Mouse (Mus musculus): ENCODE results near the gene Repin1. TPM values are rescaled to one million over a fixed set of nuclear protein-coding genes. Genes with fewer than 3 reads are reported as not detected.
A peak's percentile ranks its signal among the peaks of the same experiment; 100 is the strongest.
"Not testable (repeated sequence)": the region's sequence is repeated elsewhere in the genome, so short reads cannot be mapped to it uniquely, and the experiment has no call there.

The Repin1 gene
- polyA plus RNA-seq, 1 experiment from 2014 or later: 47.5 TPM

GRCm38 (mm10) chr6:48609512-48609911, 15.8 kb downstream of the Repin1 start:
- H3K27me3 ChIP-seq (ENCODE audit: control insufficient read depth, insufficient read depth, low read length): no peaks in the 10 kb centered on the region

GRCm38 (mm10) chr6:48610657-48611056, 17.0 kb downstream of the Repin1 start:
- ATAC-seq (ENCODE audit: insufficient read depth, low FRiP score, low TSS enrichment) (no peak), DNase-seq (ENCODE audit: low spot score) (no peak)
- Histone ChIP-seq H3K4me2 (ENCODE audit: low read depth) (no peak overlapping the region), H3K9me3 (ENCODE audit: control insufficient read depth, low read length) (no peaks in the 10 kb centered on the region), H3K9ac (ENCODE audit: low read length) (no peak overlapping the region), H3K36me3 (ENCODE audit: control insufficient read depth, insufficient read depth, low read length) (0 out of 2 replicates have a peak, but pooled peaks cover 5% of the 10 kb centered on the region), H3K4me1 (ENCODE audit: control insufficient read depth, insufficient read depth, low read length) (no peaks in the 10 kb centered on the region), H3K27me3 (ENCODE audit: control insufficient read depth, insufficient read depth, low read length) (no peaks in the 10 kb centered on the region), H3K4me3 (ENCODE audit: low read depth, low read length) (no peak overlapping the region), H3K27ac (ENCODE audit: low read depth, low read length) (no peak overlapping the region)
- 82% methylated on average over 3 of the region's 3 CpGs for WGBS

More at GRCm38 (mm10) chr6:48609512-48609911, 15.8 kb downstream of the Repin1 start:
- no peak overlapping the region for H3K4me2 ChIP-seq (ENCODE audit: low read depth)
- DNase-seq (ENCODE audit: low spot score): no peak
- H3K4me1 ChIP-seq (ENCODE audit: control insufficient read depth, insufficient read depth, low read length): no peaks in the 10 kb centered on the region
- H3K9ac ChIP-seq (ENCODE audit: low read length): no peak overlapping the region
- no peaks in the 10 kb centered on the region for H3K9me3 ChIP-seq (ENCODE audit: control insufficient read depth, low read length)
- no peak overlapping the region for H3K27ac ChIP-seq (ENCODE audit: low read depth, low read length)
- H3K36me3 ChIP-seq (ENCODE audit: control insufficient read depth, insufficient read depth, low read length): 0 out of 2 replicates have a peak, but pooled peaks cover 5% of the 10 kb centered on the region
- WGBS: 64% methylated on average over 7 of the region's 7 CpGs
- ATAC-seq (ENCODE audit: insufficient read depth, low FRiP score, low TSS enrichment): no peak
- no peak overlapping the region for H3K4me3 ChIP-seq (ENCODE audit: low read depth, low read length)

- H3K4me3 ChIP-seq (ENCODE audit: low read depth, low read length): no peak overlapping the region
- H3K9ac ChIP-seq (ENCODE audit: low read length): no peak overlapping the region
- H3K9me3 ChIP-seq (ENCODE audit: control insufficient read depth, low read length): no peaks in the 10 kb centered on the region
- no peak overlapping the region for H3K27ac ChIP-seq (ENCODE audit: low read depth, low read length)
- no peaks in the 10 kb centered on the region for H3K4me1 ChIP-seq (ENCODE audit: control insufficient read depth, insufficient read depth, low read length)
- H3K27me3 ChIP-seq (ENCODE audit: control insufficient read depth, insufficient read depth, low read length): no peaks in the 10 kb centered on the region
- DNase-seq (ENCODE audit: low spot score): no peak
- no peak overlapping the region for H3K4me2 ChIP-seq (ENCODE audit: low read depth)
- WGBS: 91% methylated on average over 4 of the region's 4 CpGs
- no peak for ATAC-seq (ENCODE audit: insufficient read depth, low FRiP score, low TSS enrichment)
- H3K36me3 ChIP-seq (ENCODE audit: control insufficient read depth, insufficient read depth, low read length): 0 out of 2 replicates have a peak, but pooled peaks cover 5% of the 10 kb centered on the region
Measured at GRCm38 (mm10) chr6:48613464-48613863, 19.8 kb downstream of the Repin1 start.

GRCm38 (mm10) chr6:48614756-48615155, 21.1 kb downstream of the Repin1 start:
- no peak overlapping the region for H3K27ac ChIP-seq (ENCODE audit: low read depth, low read length)
- H3K4me1 ChIP-seq (ENCODE audit: control insufficient read depth, insufficient read depth, low read length): no peaks in the 10 kb centered on the region
- H3K9me3 ChIP-seq (ENCODE audit: control insufficient read depth, low read length): no peaks in the 10 kb centered on the region
- WGBS: 92% methylated on average over 5 of the region's 5 CpGs
- no peak overlapping the region for H3K4me2 ChIP-seq (ENCODE audit: low read depth)
- H3K4me3 ChIP-seq (ENCODE audit: low read depth, low read length): no peak overlapping the region
- no peaks in the 10 kb centered on the region for H3K27me3 ChIP-seq (ENCODE audit: control insufficient read depth, insufficient read depth, low read length)
- DNase-seq (ENCODE audit: low spot score) (no peak), ATAC-seq (ENCODE audit: insufficient read depth, low FRiP score, low TSS enrichment) (no peak)
- no peak overlapping the region for H3K9ac ChIP-seq (ENCODE audit: low read length)
- peaks cover 5% of the 10 kb centered on the region for H3K36me3 ChIP-seq (ENCODE audit: control insufficient read depth, insufficient read depth, low read length)

- H3K4me2 ChIP-seq (ENCODE audit: low read depth): no peak overlapping the region
- no peak overlapping the region for H3K27ac ChIP-seq (ENCODE audit: low read depth, low read length)
- DNase-seq (ENCODE audit: low spot score): no peak
- H3K27me3 ChIP-seq (ENCODE audit: control insufficient read depth, insufficient read depth, low read length): no peaks in the 10 kb centered on the region
- no peak overlapping the region for H3K9ac ChIP-seq (ENCODE audit: low read length)
- H3K9me3 ChIP-seq (ENCODE audit: control insufficient read depth, low read length): no peaks in the 10 kb centered on the region
- H3K4me1 ChIP-seq (ENCODE audit: control insufficient read depth, insufficient read depth, low read length): no peaks in the 10 kb centered on the region
- no peak overlapping the region for H3K4me3 ChIP-seq (ENCODE audit: low read depth, low read length)
- H3K36me3 ChIP-seq (ENCODE audit: control insufficient read depth, insufficient read depth, low read length): peaks cover 5% of the 10 kb centered on the region
- 92% methylated on average over 30 of the region's 30 CpGs for WGBS
- ATAC-seq (ENCODE audit: insufficient read depth, low FRiP score, low TSS enrichment): no peak
Measured at GRCm38 (mm10) chr6:48620031-48620430, 26.3 kb downstream of the Repin1 start.

GRCm38 (mm10) chr6:48622186-48622843, 28.6 kb downstream of the Repin1 start:
- H3K4me3 ChIP-seq (ENCODE audit: low read depth, low read length); H3K4me2 ChIP-seq (ENCODE audit: low read depth); H3K27me3 ChIP-seq (ENCODE audit: control insufficient read depth, insufficient read depth, low read length); H3K36me3 ChIP-seq (ENCODE audit: control insufficient read depth, insufficient read depth, low read length); H3K4me1 ChIP-seq (ENCODE audit: control insufficient read depth, insufficient read depth, low read length); DNase-seq (ENCODE audit: low spot score); H3K9me3 ChIP-seq (ENCODE audit: control insufficient read depth, low read length); H3K27ac ChIP-seq (ENCODE audit: low read depth, low read length); ATAC-seq (ENCODE audit: insufficient read depth, low FRiP score, low TSS enrichment); H3K9ac ChIP-seq (ENCODE audit: low read length): not testable (repeated sequence)
- WGBS: 89% methylated on average over 8 of the region's 8 CpGs

GRCm38 (mm10) chr6:48623460-48623859, 29.8 kb downstream of the Repin1 start:
- WGBS: 25% methylated on average over 1 of the region's 1 CpGs
- no peak overlapping the region for H3K4me3 ChIP-seq (ENCODE audit: low read depth, low read length)
- H3K27ac ChIP-seq (ENCODE audit: low read depth, low read length): no peak overlapping the region
- no peaks in the 10 kb centered on the region for H3K9me3 ChIP-seq (ENCODE audit: control insufficient read depth, low read length)
- DNase-seq (ENCODE audit: low spot score) (no peak), ATAC-seq (ENCODE audit: insufficient read depth, low FRiP score, low TSS enrichment) (no peak)
- H3K4me2 ChIP-seq (ENCODE audit: low read depth): no peak overlapping the region
- no peak overlapping the region for H3K9ac ChIP-seq (ENCODE audit: low read length)
- H3K27me3 ChIP-seq (ENCODE audit: control insufficient read depth, insufficient read depth, low read length): peaks cover 17% of the 10 kb centered on the region; the same call in 1 of the 2 replicates
- H3K4me1 ChIP-seq (ENCODE audit: control insufficient read depth, insufficient read depth, low read length): peaks cover 5% of the 10 kb centered on the region; the same call in 1 of the 2 replicates
- H3K36me3 ChIP-seq (ENCODE audit: control insufficient read depth, insufficient read depth, low read length): peaks cover 5% of the 10 kb centered on the region

GRCm38 (mm10) chr6:48626464-48626863, 32.8 kb downstream of the Repin1 start, which contains the start of gene AI854703:
AI854703 (plus strand) TSS chr6:48626764.
- Histone ChIP-seq H3K36me3 (ENCODE audit: control insufficient read depth, insufficient read depth, low read length) (no peaks in the 10 kb centered on the region), H3K9me3 (ENCODE audit: control insufficient read depth, low read length) (no peaks in the 10 kb centered on the region), H3K4me1 (ENCODE audit: control insufficient read depth, insufficient read depth, low read length) (peaks cover 9% of the 10 kb centered on the region; the same call in 1 of the 2 replicates), H3K27me3 (ENCODE audit: control insufficient read depth, insufficient read depth, low read length) (peaks cover 29% of the 10 kb centered on the region; the same call in 1 of the 2 replicates), H3K4me3 (ENCODE audit: low read depth, low read length) (peak within 1 kb of the TSS; percentile 41), H3K9ac (ENCODE audit: low read length) (peak within 1 kb of the TSS; percentile 48), H3K27ac (ENCODE audit: low read depth, low read length) (no peak within 1 kb of the TSS), H3K4me2 (ENCODE audit: low read depth) (peak within 1 kb of the TSS; percentile 80)
- DNase-seq (ENCODE audit: low spot score) (no peak), ATAC-seq (ENCODE audit: insufficient read depth, low FRiP score, low TSS enrichment) (no peak)
- WGBS: 32% methylated on average over 8 of the region's 8 CpGs

GRCm38 (mm10) chr6:48626984-48627383, 33.3 kb downstream of the Repin1 start:
- no peak overlapping the region for H3K27ac ChIP-seq (ENCODE audit: low read depth, low read length)

More at GRCm38 (mm10) chr6:48626984-48627383, 33.3 kb downstream of the Repin1 start:
- DNase-seq (ENCODE audit: low spot score) (peak; percentile 67), ATAC-seq (ENCODE audit: insufficient read depth, low FRiP score, low TSS enrichment) (peak; percentile 39; the same call in 1 of the 2 replicates)
- Histone ChIP-seq H3K36me3 (ENCODE audit: control insufficient read depth, insufficient read depth, low read length) (no peaks in the 10 kb centered on the region), H3K9ac (ENCODE audit: low read length) (peak overlapping the region; percentile 48), H3K27me3 (ENCODE audit: control insufficient read depth, insufficient read depth, low read length) (peaks cover 29% of the 10 kb centered on the region; the same call in 1 of the 2 replicates), H3K4me3 (ENCODE audit: low read depth, low read length) (peak overlapping the region; percentile 41), H3K9me3 (ENCODE audit: control insufficient read depth, low read length) (no peaks in the 10 kb centered on the region), H3K4me2 (ENCODE audit: low read depth) (peak overlapping the region; percentile 80), H3K4me1 (ENCODE audit: control insufficient read depth, insufficient read depth, low read length) (peaks cover 9% of the 10 kb centered on the region; the same call in 1 of the 2 replicates)
- under 1% methylated on average over 32 of the region's 32 CpGs for WGBS
